Mouse (Mus musculus) thymus, adult 2 months (tissue): Measurements from ENCODE around the gene Stim1.
"Not testable (repeated sequence)": the region's sequence is repeated elsewhere in the genome, so short reads cannot be mapped to it uniquely, and the experiment has no call there.

ENCODE experiments used
- CTCF ChIP-seq: fragments of 200-500 bp; IDR thresholded peaks from 2 replicates; pipeline ENCODE4 v1.5.1; 2012; ENCODE audit warnings: mild to moderate bottlenecking, control low read depth, low read length, moderate library complexity, borderline replicate concordance; ENCODE audit not compliant: control insufficient read depth, poor library complexity, insufficient read depth; ENCODE audit errors: extremely low read depth
- POLR2A ChIP-seq: fragments of 200-500 bp; IDR thresholded peaks from 2 replicates; pipeline ENCODE4 v1.6.1; 2012; ENCODE audit warnings: mild to moderate bottlenecking, low read length, control low read depth, moderate library complexity; ENCODE audit not compliant: control insufficient read depth, poor library complexity, insufficient read depth; ENCODE audit errors: extremely low read depth

- not testable (repeated sequence) for TF ChIP-seq POLR2A, CTCF
These were observed 217.2 kb downstream of the Stim1 start for GRCm38 (mm10) chr7:102484766-102485165.
